Mouse (Mus musculus) adrenal gland, postnatal 25 days (tissue): ENCODE measurements around the gene Vmn1r18. TPM values are rescaled to one million over a fixed set of nuclear protein-coding genes. Genes with fewer than 3 reads are reported as not detected.
"Not testable (repeated sequence)": the region's sequence is repeated elsewhere in the genome, so short reads cannot be mapped to it uniquely, and the experiment has no call there.

Source experiments
- DNase-seq: peaks from one replicate; pipeline ENCODE4 v3.0.0; 2021; ENCODE audit warnings: mixed read lengths
- long read RNA-seq: library from polyadenylated mRNA; stranded (forward); transcript quantifications from one replicate; pipeline ENCODE4 v2.0.0, GENCODE M21; 2021
- total RNA-seq: library from RNA; stranded (reverse); gene quantifications from 2 replicates; pipeline ENCODE4 v1.2.3, GENCODE M21; 2021

Vmn1r18 gene
- total RNA-seq = not detected in 2 replicates
- long read RNA-seq = 0 reads

DNA sequence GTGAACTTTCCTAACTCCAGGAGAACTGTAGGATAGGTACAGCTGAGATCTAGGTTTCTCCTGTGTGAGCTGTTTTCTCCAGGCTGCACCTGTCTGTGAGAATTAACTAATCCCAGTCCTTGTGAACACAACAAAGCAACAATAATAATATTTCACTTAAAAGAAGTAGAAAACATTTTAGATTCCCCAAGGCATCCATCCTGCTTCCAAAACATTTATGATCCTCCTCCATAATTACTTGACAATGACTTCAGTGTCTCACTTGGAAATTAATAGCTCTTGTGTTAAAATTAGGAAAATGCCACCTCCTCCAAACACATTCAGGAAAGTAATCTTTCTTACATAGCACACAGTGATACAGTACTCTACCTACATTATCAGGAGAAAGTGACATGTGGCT is at the start of gene Vmn1r18:
Vmn1r18 (minus strand) TSS at position 101 of the 400 bp plus-strand sequence.
- DNase-seq = no peak

DNA sequence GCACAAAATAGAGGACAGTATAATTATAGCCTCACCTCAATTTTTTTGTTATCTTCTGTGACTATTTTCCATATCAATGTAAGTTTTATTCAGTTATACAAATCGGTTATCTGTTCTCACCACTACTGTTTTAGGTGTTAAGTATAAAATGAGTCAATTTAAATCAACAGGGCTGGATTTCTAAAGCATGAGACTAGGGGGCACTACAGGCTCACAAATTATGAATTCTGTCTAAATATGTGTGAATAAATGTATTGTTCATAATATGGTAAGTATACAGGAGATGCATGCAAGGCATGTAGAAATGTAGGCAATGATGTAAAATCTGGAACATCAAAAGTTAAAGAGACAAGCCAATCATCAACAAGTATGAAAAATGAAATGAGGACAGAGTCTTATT is 35.6 kb upstream of the Vmn1r18 start:
- DNase-seq = no peak

DNA sequence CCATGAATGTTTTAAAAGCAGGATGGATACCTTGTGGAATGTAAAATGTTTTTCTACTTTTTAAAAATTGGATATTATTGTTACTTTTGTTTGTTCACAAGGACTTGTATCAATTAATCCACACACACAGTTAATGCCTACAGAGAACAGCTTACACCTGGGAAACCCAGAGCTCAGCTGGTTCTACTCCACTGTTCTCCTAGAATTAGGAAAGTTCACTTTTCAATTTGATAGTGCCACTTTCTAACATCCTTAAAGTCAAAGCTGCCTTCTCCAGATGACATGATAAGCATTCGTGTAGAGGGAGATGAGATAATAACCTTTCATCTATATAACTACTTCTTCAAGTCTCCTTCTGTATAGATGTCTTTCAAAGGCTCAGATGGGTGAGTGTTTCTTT is 33.0 kb upstream of the Vmn1r18 start, which contains the start of gene Vmn1r20:
Vmn1r20 (plus strand) TSS at position 301 of the 400 bp plus-strand sequence.
- DNase-seq = no peak

DNA sequence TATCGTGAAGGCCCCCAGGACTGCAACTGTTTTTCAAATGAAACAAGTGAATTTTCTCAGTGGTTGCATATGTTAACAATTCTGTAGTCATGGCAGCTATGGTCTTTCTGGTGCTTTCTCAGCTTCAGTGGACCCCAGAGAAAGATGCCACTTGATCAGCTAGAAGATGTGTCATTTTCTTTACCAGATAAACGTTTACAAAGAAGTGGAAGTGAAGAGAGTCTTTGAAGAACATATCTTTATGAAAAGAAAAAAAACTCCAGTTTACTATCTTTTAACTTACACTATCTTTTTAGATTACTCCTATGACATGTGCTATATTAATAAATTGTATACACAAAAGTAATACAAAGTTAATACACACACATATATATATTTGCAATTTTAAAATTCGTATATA is 7.9 kb upstream of the Vmn1r18 start, which contains the start of gene Vmn1r19:
Vmn1r19 (plus strand) TSS at position 301 of the 400 bp plus-strand sequence.
- not testable (repeated sequence) for DNase-seq

DNA sequence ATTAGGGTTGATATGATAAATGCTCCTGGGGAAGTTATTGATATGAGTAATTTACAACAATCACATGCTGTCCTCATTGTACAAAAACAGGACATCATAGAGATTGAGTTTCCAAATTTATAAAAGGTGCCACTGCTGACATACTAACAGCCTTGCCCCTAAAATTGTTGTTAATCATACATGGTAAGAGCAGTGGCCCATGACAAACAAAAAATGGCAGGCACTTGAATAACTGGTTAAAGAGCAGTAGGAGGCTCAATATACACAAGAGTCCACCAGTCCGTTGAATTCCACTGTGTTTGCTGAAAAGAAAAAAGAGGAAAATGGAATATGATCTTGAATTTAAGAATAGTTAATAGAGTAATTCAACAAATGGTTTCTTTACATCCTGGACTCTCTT is 28.1 kb downstream of the Vmn1r18 start:
- no peak for DNase-seq

DNA sequence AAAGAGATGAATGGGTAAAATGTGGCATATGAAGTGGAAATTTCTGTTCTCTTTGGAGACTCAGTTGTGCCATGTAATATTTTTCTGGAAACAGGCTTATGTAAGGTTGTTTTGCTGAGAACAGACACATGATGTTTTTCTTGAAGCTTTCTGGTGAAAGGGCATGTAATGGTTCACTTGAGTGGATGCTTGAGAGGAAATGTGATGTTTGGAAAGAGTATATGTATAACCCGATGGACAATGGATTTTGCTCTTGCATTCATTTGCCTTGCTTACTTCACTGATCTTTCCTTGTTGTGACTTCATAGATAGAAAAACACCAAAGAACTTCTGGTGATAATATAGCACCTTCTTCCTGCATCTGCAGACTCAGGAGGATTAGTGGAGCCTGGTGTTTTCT is 29.7 kb downstream of the Vmn1r18 start:
- DNase-seq = not testable (repeated sequence)

DNA sequence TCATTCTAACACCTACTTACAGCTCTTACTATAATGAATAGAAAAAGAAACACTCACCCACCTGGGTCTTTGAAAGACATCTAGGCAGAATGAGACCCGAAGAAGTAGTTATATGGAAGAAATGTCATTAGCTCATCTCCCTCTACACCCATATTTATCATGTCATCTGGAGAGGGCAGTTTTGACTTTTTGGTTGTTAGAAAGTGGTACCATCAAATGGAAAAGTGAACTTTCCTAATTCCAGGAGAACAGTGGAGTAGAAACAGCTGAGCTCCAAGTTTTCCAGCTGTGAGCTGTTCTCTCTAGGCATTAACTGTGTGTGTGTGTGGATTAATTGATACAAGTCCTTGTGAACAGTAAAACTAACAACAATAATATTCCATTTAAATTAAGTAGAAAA is 32.0 kb downstream of the Vmn1r18 start, which contains the start of gene Vmn1r17:
Vmn1r17 (minus strand) TSS at position 101 of the 400 bp plus-strand sequence.
- DNase-seq = no peak

DNA sequence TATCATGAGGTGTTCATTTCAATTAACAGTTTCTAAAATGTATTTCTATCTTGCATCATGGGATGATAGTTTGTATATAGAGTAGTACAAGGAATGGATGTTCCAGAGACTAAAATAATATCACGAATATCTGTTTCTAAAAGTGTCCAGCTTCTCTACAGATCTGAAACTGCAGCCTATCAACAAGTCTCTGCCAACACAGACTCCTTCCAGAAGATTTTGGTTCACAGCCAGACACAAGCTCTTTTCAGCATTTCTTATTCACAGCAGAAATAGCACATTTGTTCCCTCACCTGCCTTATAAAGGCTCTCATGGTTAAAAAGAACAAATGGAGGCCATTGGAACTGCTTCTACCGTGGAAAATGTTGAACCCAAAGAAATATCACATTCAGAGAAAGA is 38.7 kb downstream of the Vmn1r18 start:
- DNase-seq = no peak

DNA sequence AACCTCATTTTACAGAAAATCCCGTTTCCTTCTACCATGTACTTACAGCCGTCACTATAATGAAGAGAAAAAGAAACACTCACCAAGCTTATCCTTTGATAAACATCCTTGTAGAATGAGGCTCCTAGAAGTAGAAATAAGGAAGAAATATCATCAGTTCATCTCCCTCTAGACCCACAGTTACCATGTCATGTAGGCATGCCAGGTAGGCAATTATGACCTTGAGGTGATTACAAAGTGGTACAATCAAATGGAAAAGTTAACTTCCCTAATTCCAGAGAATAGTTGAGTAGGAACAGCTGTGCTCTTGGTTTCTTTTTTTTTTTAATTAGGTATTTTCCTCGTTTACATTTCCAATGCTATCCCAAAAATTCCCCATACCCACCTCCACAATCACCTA is 66.2 kb downstream of the Vmn1r18 start, which contains the start of gene Vmn1r16:
Vmn1r16 (minus strand) TSS at position 101 of the 400 bp plus-strand sequence.
- no peak for DNase-seq

Other genes starting within 250 kb of the Vmn1r18 start
- not detected in 2 replicates for gene Vmn1r12, start 238.9 kb downstream of the Vmn1r18 start, total RNA-seq
- gene Vmn1r13, start 192.5 kb downstream of the Vmn1r18 start, total RNA-seq = not detected in 2 replicates
- not detected in 2 replicates for gene Vmn1r14, start 164.1 kb downstream of the Vmn1r18 start, total RNA-seq
- not detected in 2 replicates for gene Vmn1r15, start 137.8 kb downstream of the Vmn1r18 start, total RNA-seq
- not detected in 2 replicates for gene Vmn1r16, start 66.3 kb downstream of the Vmn1r18 start, total RNA-seq
- gene Vmn1r17, start 32.1 kb downstream of the Vmn1r18 start, total RNA-seq = not detected in 2 replicates
- gene Vmn1r19, start 8.0 kb upstream of the Vmn1r18 start, total RNA-seq = not detected in 2 replicates
- not detected in 2 replicates for gene Vmn1r20, start 33.1 kb upstream of the Vmn1r18 start, total RNA-seq
- gene Ppm1k, start 139.7 kb upstream of the Vmn1r18 start, total RNA-seq = 40.9 and 59.4 TPM in 2 replicates
- 14.6 and 19.4 TPM in 2 replicates for gene Herc6, start 185.2 kb upstream of the Vmn1r18 start, total RNA-seq